Mouse (Mus musculus): ENCODE results near the gene Nnat. TPM values are rescaled to one million over a fixed set of nuclear protein-coding genes. Genes with fewer than 3 reads are reported as not detected.

The Nnat gene
- polyA plus RNA-seq, 2 experiments = 10.5 to 12.8 TPM

- TF ChIP-seq EP300 (IDR thresholded peaks at IDR 0.05; ENCODE audit: low read depth) = no peak
- no peak for TF ChIP-seq CTCF (IDR thresholded peaks at IDR 0.05; ENCODE audit: low read depth)
- Histone ChIP-seq H3K4me3 (ENCODE audit: insufficient read depth in 1 of 2, low read depth in 2 of 2, low read length in 2 of 2) (no peak overlapping the region), H3K9ac (replicated peaks) (no peak overlapping the region), H3K9me3 (ENCODE audit: control insufficient read depth, low read length) (peaks cover 2% of the 10 kb centered on the region; the same call in 1 of the 2 replicates), H3K27me3 (ENCODE audit: control insufficient read depth, insufficient read depth, low read length) (peaks cover 16% of the 10 kb centered on the region), H3K36me3 (replicated peaks; ENCODE audit: control insufficient read depth, insufficient read depth, low read depth) (no peaks in the 10 kb centered on the region), H3K4me2 (ENCODE audit: low read depth) (no peak overlapping the region), H3K4me1 (replicated peaks; ENCODE audit: control insufficient read depth in 2 of 2, insufficient read depth in 2 of 2, low read length in 1 of 2) (peaks cover 0 to 12% of the 10 kb centered on the region in 2 experiments), H3K27ac (no peak overlapping the region)
- ATAC-seq (ENCODE audit: insufficient read depth) (no peak), DNase-seq (ENCODE audit: low read depth in 3 of 3, low spot score in 3 of 3) (no peak)
- 72% methylated on average over 4 of the region's 4 CpGs for WGBS (ENCODE audit: insufficient replicate concordance)
These were observed 4.8 kb downstream of the Nnat start for GRCm38 (mm10) chr2:157564723-157565122.

- DNase-seq (ENCODE audit: low read depth in 3 of 3, low spot score in 3 of 3) (no peak), ATAC-seq (ENCODE audit: insufficient read depth) (no peak)
- Histone ChIP-seq H3K36me3 (replicated peaks; ENCODE audit: control insufficient read depth, insufficient read depth, low read depth) (no peaks in the 10 kb centered on the region), H3K4me3 (ENCODE audit: insufficient read depth in 1 of 2, low read depth in 2 of 2, low read length in 2 of 2) (peak overlapping the region; percentile 77 to 86), H3K9ac (replicated peaks) (peak overlapping the region; percentile 77), H3K27ac (no peak overlapping the region), H3K27me3 (ENCODE audit: control insufficient read depth, insufficient read depth, low read length) (peaks cover 9% of the 10 kb centered on the region), H3K4me1 (replicated peaks; ENCODE audit: control insufficient read depth in 2 of 2, insufficient read depth in 2 of 2, low read length in 1 of 2) (peaks cover 0 to 12% of the 10 kb centered on the region in 2 experiments), H3K4me2 (ENCODE audit: low read depth) (peak overlapping the region; percentile 81), H3K9me3 (ENCODE audit: control insufficient read depth, low read length) (no peaks in the 10 kb centered on the region)
- TF ChIP-seq CTCF (IDR thresholded peaks at IDR 0.05; ENCODE audit: low read depth) (no peak), EP300 (IDR thresholded peaks at IDR 0.05; ENCODE audit: low read depth) (no peak)
- WGBS (ENCODE audit: insufficient replicate concordance) = 5% methylated on average over 13 of the region's 13 CpGs
These were observed 5.6 kb downstream of the Nnat start for GRCm38 (mm10) chr2:157565446-157565845.

- Histone ChIP-seq H3K4me2 (ENCODE audit: low read depth) (peak overlapping the region; percentile 81), H3K4me3 (ENCODE audit: insufficient read depth in 1 of 2, low read depth in 2 of 2, low read length in 2 of 2) (peak overlapping the region; percentile 77 to 86), H3K9me3 (ENCODE audit: control insufficient read depth, low read length) (no peaks in the 10 kb centered on the region), H3K27ac (no peak overlapping the region), H3K27me3 (ENCODE audit: control insufficient read depth, insufficient read depth, low read length) (peaks cover 5% of the 10 kb centered on the region), H3K9ac (replicated peaks) (peak overlapping the region; percentile 77), H3K4me1 (replicated peaks; ENCODE audit: control insufficient read depth in 2 of 2, insufficient read depth in 2 of 2, low read length in 1 of 2) (peaks cover 0 to 12% of the 10 kb centered on the region in 2 experiments), H3K36me3 (replicated peaks; ENCODE audit: control insufficient read depth, insufficient read depth, low read depth) (no peaks in the 10 kb centered on the region)
- DNase-seq (ENCODE audit: low read depth in 3 of 3, low spot score in 3 of 3) (no peak), ATAC-seq (ENCODE audit: insufficient read depth) (no peak; the same call in 1 of the 2 replicates)
- no peak for TF ChIP-seq EP300 (IDR thresholded peaks at IDR 0.05; ENCODE audit: low read depth)
- TF ChIP-seq CTCF (IDR thresholded peaks at IDR 0.05; ENCODE audit: low read depth) = no peak
- 0% methylated on average over 35 of the region's 35 CpGs for WGBS (ENCODE audit: insufficient replicate concordance)
These were observed 6.0 kb downstream of the Nnat start for GRCm38 (mm10) chr2:157565898-157566259.

- no peaks in the 10 kb centered on the region; the same call in 1 of the 2 replicates for H3K27me3 ChIP-seq (ENCODE audit: control insufficient read depth, insufficient read depth, low read length)
- DNase-seq (ENCODE audit: low read depth in 3 of 3, low spot score in 3 of 3) = peak; percentile 59 to 63 (median 61)
- WGBS (ENCODE audit: insufficient replicate concordance) = under 1% methylated on average over 36 of the region's 36 CpGs
- TF ChIP-seq CTCF (IDR thresholded peaks at IDR 0.05; ENCODE audit: low read depth) (no peak), EP300 (IDR thresholded peaks at IDR 0.05; ENCODE audit: low read depth) (peak; percentile 56; the same call in 1 of the 2 replicates)
- no peaks in the 10 kb centered on the region for H3K9me3 ChIP-seq (ENCODE audit: control insufficient read depth, low read length)
- peak overlapping the region; percentile 81 for H3K4me2 ChIP-seq (ENCODE audit: low read depth)
- ATAC-seq (ENCODE audit: insufficient read depth) = peak; percentile 86
- no peaks in the 10 kb centered on the region for H3K36me3 ChIP-seq (replicated peaks; ENCODE audit: control insufficient read depth, insufficient read depth, low read depth)
- peak overlapping the region; percentile 1 for H3K27ac ChIP-seq
- H3K4me3 ChIP-seq (ENCODE audit: insufficient read depth in 1 of 2, low read depth in 2 of 2, low read length in 2 of 2) = peak overlapping the region; percentile 77 to 86
- peak overlapping the region; percentile 77 for H3K9ac ChIP-seq (replicated peaks)
- H3K4me1 ChIP-seq (replicated peaks; ENCODE audit: control insufficient read depth in 2 of 2, insufficient read depth in 2 of 2, low read length in 1 of 2) = peaks cover 0 to 12% of the 10 kb centered on the region in 2 experiments
These were observed 6.5 kb downstream of the Nnat start for GRCm38 (mm10) chr2:157566260-157566952.

- TF ChIP-seq EP300 (IDR thresholded peaks at IDR 0.05; ENCODE audit: low read depth) (no peak), CTCF (IDR thresholded peaks at IDR 0.05; ENCODE audit: low read depth) (no peak)
- ATAC-seq (ENCODE audit: insufficient read depth) = no peak
- peak overlapping the region; percentile 77 to 86; a peak in 2 of 4 replicates for H3K4me3 ChIP-seq (ENCODE audit: insufficient read depth in 1 of 2, low read depth in 2 of 2, low read length in 2 of 2)
- no peaks in the 10 kb centered on the region for H3K36me3 ChIP-seq (replicated peaks; ENCODE audit: control insufficient read depth, insufficient read depth, low read depth)
- H3K4me1 ChIP-seq (replicated peaks; ENCODE audit: control insufficient read depth in 2 of 2, insufficient read depth in 2 of 2, low read length in 1 of 2) = peaks cover 0 to 12% of the 10 kb centered on the region in 2 experiments
- DNase-seq (ENCODE audit: low read depth in 3 of 3, low spot score in 3 of 3) = no peak
- no peak overlapping the region for H3K9ac ChIP-seq (replicated peaks)
- no peaks in the 10 kb centered on the region for H3K27me3 ChIP-seq (ENCODE audit: control insufficient read depth, insufficient read depth, low read length)
- peak overlapping the region; percentile 81 for H3K4me2 ChIP-seq (ENCODE audit: low read depth)
- H3K9me3 ChIP-seq (ENCODE audit: control insufficient read depth, low read length) = no peaks in the 10 kb centered on the region
- no peak overlapping the region for H3K27ac ChIP-seq
- 57% methylated on average over 11 of the region's 11 CpGs for WGBS (ENCODE audit: insufficient replicate concordance)
These were observed 7.5 kb downstream of the Nnat start for GRCm38 (mm10) chr2:157567235-157567961.

Data from liver, embryonic 14.5 days (tissue).